Mouse (Mus musculus) cerebellum, adult 2 months (tissue): ENCODE results near the gene Dbil5. TPM values are rescaled to one million over a fixed set of nuclear protein-coding genes. Genes with fewer than 3 reads are reported as not detected.

Experiments
- DNase-seq, 2 experiments: peaks; one replicate each; pipeline ENCODE4 v3.0.0; 2021
- H3K27ac ChIP-seq: fragments of 200-500 bp; 2 replicates; pipeline ENCODE4 v1.5.1; 2012; ENCODE audit warnings: low read length, control low read depth, inconsistent platforms; ENCODE audit not compliant: insufficient read depth
- H3K27me3 ChIP-seq: fragments of 200-500 bp; 2 replicates; pipeline ENCODE4 v1.6.1; 2012; ENCODE audit warnings: inconsistent platforms, mild to moderate bottlenecking, low read length, moderate library complexity; ENCODE audit not compliant: control insufficient read depth, insufficient read depth
- H3K4me1 ChIP-seq: fragments of 200-500 bp; 2 replicates; pipeline ENCODE4 v1.6.1; 2011; ENCODE audit warnings: low read length; ENCODE audit not compliant: control insufficient read depth, insufficient read depth
- H3K4me3 ChIP-seq: fragments of 200-500 bp; replicated peaks from 2 replicates; pipeline ENCODE3; 2011; ENCODE audit warnings: mild to moderate bottlenecking, low read depth, low read length, control low read depth; ENCODE audit not compliant: insufficient read depth
- CTCF ChIP-seq: fragments of 200-500 bp; IDR thresholded peaks from 2 replicates; pipeline ENCODE4 v1.5.1; 2011; ENCODE audit warnings: low read depth, mild to moderate bottlenecking, control low read depth, low read length, moderate library complexity, borderline replicate concordance; ENCODE audit not compliant: insufficient read depth
- POLR2A ChIP-seq: fragments of 200-500 bp; IDR thresholded peaks from 2 replicates; pipeline ENCODE4 v1.6.1; 2011; ENCODE audit warnings: low read length, control low read depth, borderline replicate concordance; ENCODE audit not compliant: insufficient read depth
- WGBS: fragments of 180-500 bp; shearing (Covaris S2); methylation state at CpG from one replicate; pipeline ENCODE4 v1.1.7; 2018; 5-methylcytosine and 5-hydroxymethylcytosine counted together
- polyA plus RNA-seq: library from polyadenylated mRNA; depleted of rRNA; stranded (reverse); fragments of >200 nt; gene quantifications from 2 replicates; pipeline ENCODE4 v1.2.3, GENCODE M21; 2012; rRNA removed

Gene Dbil5
- polyA plus RNA-seq, 1 experiment: 1.4 TPM

DNA sequence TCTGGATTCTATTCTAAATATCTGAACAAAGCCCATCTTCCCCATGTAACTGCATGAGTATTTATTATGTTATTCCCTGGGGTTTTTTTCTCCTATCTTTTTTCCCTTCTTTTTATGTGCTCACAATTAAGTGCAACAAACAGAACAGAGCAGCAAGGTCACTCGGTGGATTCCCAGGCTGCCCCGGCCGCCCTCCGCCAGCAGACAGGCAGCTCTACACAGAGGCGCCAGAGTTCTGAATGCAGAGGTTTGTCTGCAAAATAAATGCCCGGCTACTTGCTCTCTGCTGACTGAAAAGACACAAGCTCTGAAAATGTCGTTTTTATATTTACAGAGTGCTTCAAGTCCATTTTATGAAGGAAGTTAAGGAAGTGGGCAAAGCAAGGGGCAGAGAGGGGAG lies 50.1 kb downstream of the Dbil5 start:
- Histone ChIP-seq H3K27me3 (no peaks in the 10 kb centered on the region), H3K4me1 (peaks cover 17% of the 10 kb centered on the region), H3K27ac (no peak overlapping the region), H3K4me3 (no peak overlapping the region)
- TF ChIP-seq POLR2A (no peak), CTCF (no peak)
- no peak for DNase-seq
- WGBS: 72% methylated on average over 7 of the region's 7 CpGs

- DNase-seq: peak in 1 of 2 experiments; percentile 9
- Histone ChIP-seq H3K4me1 (peaks cover 17% of the 10 kb centered on the region), H3K27me3 (no peaks in the 10 kb centered on the region), H3K4me3 (no peak overlapping the region), H3K27ac (no peak overlapping the region)
- 71% methylated on average over 5 of the region's 5 CpGs for WGBS
- no peak for TF ChIP-seq CTCF
- no peak for TF ChIP-seq POLR2A
These were observed 50.6 kb downstream of the Dbil5 start for GRCm38 (mm10) chr11:76268001-76268459.

Other genes starting within 250 kb of the Dbil5 start
- 1.1 and 1.5 TPM in 2 replicates for gene 1700016K19Rik, start 217.7 kb upstream of the Dbil5 start, polyA plus RNA-seq
- gene Rflnb, start 189.8 kb upstream of the Dbil5 start, polyA plus RNA-seq: 15.7 and 18.4 TPM in 2 replicates
- 64.3 and 70.8 TPM in 2 replicates for gene Vps53, start 38.0 kb upstream of the Dbil5 start, polyA plus RNA-seq
- gene Fam57a, start 37.9 kb upstream of the Dbil5 start, polyA plus RNA-seq: 25.7 and 29.2 TPM in 2 replicates
- 7.9 and 8.5 TPM in 2 replicates for gene Gemin4, start 56 bp downstream of the Dbil5 start, polyA plus RNA-seq
- 19.9 and 21.3 TPM in 2 replicates for gene Mrm3, start 26.1 kb downstream of the Dbil5 start, polyA plus RNA-seq
- 39.3 and 44.9 TPM in 2 replicates for gene Glod4, start 26.1 kb downstream of the Dbil5 start, polyA plus RNA-seq
- 24.3 and 29.8 TPM in 2 replicates for gene Nxn, start 181.5 kb downstream of the Dbil5 start, polyA plus RNA-seq
- 27.2 and 33.7 TPM in 2 replicates for gene Timm22, start 189.3 kb downstream of the Dbil5 start, polyA plus RNA-seq